Mouse (Mus musculus) stomach, embryonic 14.5 days (tissue): Measurements from ENCODE around the gene Tmem161a. TPM values are rescaled to one million over a fixed set of nuclear protein-coding genes. Genes with fewer than 3 reads are reported as not detected.

Source experiments
- ATAC-seq: fragments of 200-750 bp; cut with Nextera tagmentation; 2 replicates; pipeline ENCODE4 v1.8.0; 2017; ENCODE audit warnings: low read depth, moderate TSS enrichment; ENCODE audit not compliant: insufficient number of reproducible peaks, insufficient read depth, low FRiP score
- H3K27ac ChIP-seq: fragments of 300-500 bp; sonication (generic); 2 replicates; pipeline ENCODE4 v1.5.1; 2014; ENCODE audit warnings: mild to moderate bottlenecking, low read length, moderate library complexity, mixed read lengths
- H3K27me3 ChIP-seq: fragments of 300-500 bp; sonication (generic); 2 replicates; pipeline ENCODE4 v1.6.1; 2014; ENCODE audit warnings: low read length, control low read depth, mixed read lengths; ENCODE audit not compliant: control insufficient read depth, insufficient read depth
- H3K36me3 ChIP-seq: fragments of 300-500 bp; sonication (generic); 2 replicates; pipeline ENCODE4 v1.6.1; 2014; ENCODE audit warnings: mild to moderate bottlenecking, control low read depth, low read length, moderate library complexity, mixed read lengths; ENCODE audit not compliant: control insufficient read depth, insufficient read depth
- H3K4me1 ChIP-seq: fragments of 300-500 bp; sonication (generic); 2 replicates; pipeline ENCODE4 v1.6.1; 2014; ENCODE audit warnings: low read length, control low read depth, mixed read lengths; ENCODE audit not compliant: control insufficient read depth, insufficient read depth
- H3K4me2 ChIP-seq: fragments of 300-500 bp; sonication (generic); replicated peaks from 2 replicates; pipeline ENCODE4 v1.6.1; 2014; ENCODE audit warnings: low read depth, low read length, control low read depth
- H3K4me3 ChIP-seq: fragments of 300-500 bp; sonication (generic); 2 replicates; pipeline ENCODE4 v1.5.1; 2014; ENCODE audit warnings: low read depth, low read length, control low read depth
- H3K9ac ChIP-seq: fragments of 300-500 bp; sonication (generic); replicated peaks from 2 replicates; pipeline ENCODE4 v1.6.1; 2014; ENCODE audit warnings: low read depth, mild to moderate bottlenecking, control low read depth, low read length, moderate library complexity, mixed read lengths
- H3K9me3 ChIP-seq: fragments of 300-500 bp; sonication (generic); 2 replicates; pipeline ENCODE4 v1.6.1; 2016; ENCODE audit warnings: low read depth, low read length, control low read depth; ENCODE audit not compliant: control insufficient read depth
- WGBS: fragments of 180-500 bp; shearing (Covaris S2); extraction: QIAGEN DNeasy Blood & Tissue Kit; methylation state at CpG from one replicate; pipeline ENCODE4 v1.1.7; 2014; 5-methylcytosine and 5-hydroxymethylcytosine counted together
- polyA plus RNA-seq: library from polyadenylated mRNA; unstranded; fragments of >200 nt; fragmentation: Nextera tagmentation; extraction: Ambion mirVana; gene quantifications from 2 replicates; pipeline ENCODE4 v1.2.1, GENCODE M21; 2014

Tmem161a gene
- polyA plus RNA-seq, 1 experiment from 2014 or later = 45.3 TPM

DNA sequence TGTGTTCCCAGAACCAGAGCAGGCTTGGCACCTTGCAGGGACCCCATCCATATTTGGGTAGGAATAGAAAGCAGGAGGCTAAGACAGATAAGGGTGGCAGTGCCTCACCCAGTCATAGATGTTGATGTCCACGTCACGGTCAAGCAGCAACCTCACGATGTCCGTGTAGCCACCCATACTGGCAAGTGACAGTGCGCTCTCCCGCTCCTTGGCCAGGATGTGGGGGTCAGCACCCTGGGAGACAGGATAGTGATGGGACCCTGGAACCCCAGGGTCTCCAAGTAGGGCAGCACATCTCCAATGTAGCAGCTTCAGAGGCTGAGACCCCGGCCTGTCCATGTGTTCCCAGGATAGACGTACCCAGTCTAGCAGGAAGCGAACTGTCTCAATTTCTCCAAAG is 37.2 kb upstream of the Tmem161a start:
- Histone ChIP-seq H3K4me1 (peaks cover 8% of the 10 kb centered on the region), H3K27ac (no peak overlapping the region), H3K4me2 (no peak overlapping the region), H3K36me3 (peaks cover 31% of the 10 kb centered on the region), H3K4me3 (no peak overlapping the region), H3K9me3 (no peaks in the 10 kb centered on the region), H3K9ac (no peak overlapping the region), H3K27me3 (no peaks in the 10 kb centered on the region)
- ATAC-seq = no peak
- WGBS = 90% methylated on average over 9 of the region's 9 CpGs

DNA sequence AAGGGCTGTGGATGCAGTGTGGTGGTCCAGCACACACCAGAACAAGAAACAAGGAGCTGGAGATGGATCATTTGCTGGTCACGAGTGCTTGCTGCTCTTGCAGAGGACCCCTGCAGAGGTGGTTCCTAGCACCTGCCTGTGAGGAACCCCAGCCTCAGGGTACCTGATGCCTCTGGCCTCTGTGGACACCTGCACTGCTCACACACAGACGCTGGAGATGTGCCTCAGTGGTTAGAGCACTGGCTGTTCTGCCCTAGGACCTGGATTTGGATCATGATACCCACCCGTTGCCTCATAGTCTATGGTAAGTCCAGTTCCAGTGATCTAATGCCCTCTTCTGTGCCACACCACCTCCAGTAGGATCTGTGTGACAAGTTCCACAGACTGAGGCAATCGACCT is 35.6 kb upstream of the Tmem161a start:
- Histone ChIP-seq H3K27me3 (no peaks in the 10 kb centered on the region), H3K9me3 (no peaks in the 10 kb centered on the region), H3K36me3 (peaks cover 31% of the 10 kb centered on the region), H3K27ac (no peak overlapping the region), H3K4me2 (no peak overlapping the region), H3K4me1 (peaks cover 19% of the 10 kb centered on the region), H3K4me3 (no peak overlapping the region), H3K9ac (no peak overlapping the region)
- 84% methylated on average over 4 of the region's 4 CpGs for WGBS
- no peak for ATAC-seq

DNA sequence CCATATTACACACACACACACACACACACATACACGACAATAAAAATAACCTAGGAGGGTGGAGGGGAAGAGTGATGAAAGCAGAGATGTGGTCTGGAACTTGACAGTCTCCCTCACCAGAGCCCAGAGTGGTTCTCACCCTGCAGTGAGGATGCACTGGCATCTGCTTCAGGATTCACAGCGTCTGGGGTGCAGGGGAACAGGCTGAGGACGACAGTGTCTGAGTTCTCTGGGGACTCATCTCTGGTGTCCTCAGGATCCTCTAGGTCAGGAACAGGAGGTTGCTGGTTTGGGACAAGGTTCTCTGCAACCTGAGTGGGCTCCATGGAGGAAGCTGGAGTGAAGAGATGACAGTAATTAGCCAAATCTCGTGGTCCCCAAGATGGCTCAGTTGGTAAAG is 34.3 kb upstream of the Tmem161a start:
- peaks cover 36% of the 10 kb centered on the region for H3K36me3 ChIP-seq
- 0 out of 2 replicates have a peak overlapping the region, but pooled peaks have one; percentile 39 for H3K9ac ChIP-seq
- WGBS = 79% methylated on average over 4 of the region's 4 CpGs
- no peak for ATAC-seq
- no peak overlapping the region for H3K27ac ChIP-seq
- no peaks in the 10 kb centered on the region for H3K27me3 ChIP-seq
- no peaks in the 10 kb centered on the region for H3K9me3 ChIP-seq
- H3K4me3 ChIP-seq = no peak overlapping the region
- H3K4me2 ChIP-seq = peak overlapping the region; percentile 67
- peaks cover 19% of the 10 kb centered on the region for H3K4me1 ChIP-seq

DNA sequence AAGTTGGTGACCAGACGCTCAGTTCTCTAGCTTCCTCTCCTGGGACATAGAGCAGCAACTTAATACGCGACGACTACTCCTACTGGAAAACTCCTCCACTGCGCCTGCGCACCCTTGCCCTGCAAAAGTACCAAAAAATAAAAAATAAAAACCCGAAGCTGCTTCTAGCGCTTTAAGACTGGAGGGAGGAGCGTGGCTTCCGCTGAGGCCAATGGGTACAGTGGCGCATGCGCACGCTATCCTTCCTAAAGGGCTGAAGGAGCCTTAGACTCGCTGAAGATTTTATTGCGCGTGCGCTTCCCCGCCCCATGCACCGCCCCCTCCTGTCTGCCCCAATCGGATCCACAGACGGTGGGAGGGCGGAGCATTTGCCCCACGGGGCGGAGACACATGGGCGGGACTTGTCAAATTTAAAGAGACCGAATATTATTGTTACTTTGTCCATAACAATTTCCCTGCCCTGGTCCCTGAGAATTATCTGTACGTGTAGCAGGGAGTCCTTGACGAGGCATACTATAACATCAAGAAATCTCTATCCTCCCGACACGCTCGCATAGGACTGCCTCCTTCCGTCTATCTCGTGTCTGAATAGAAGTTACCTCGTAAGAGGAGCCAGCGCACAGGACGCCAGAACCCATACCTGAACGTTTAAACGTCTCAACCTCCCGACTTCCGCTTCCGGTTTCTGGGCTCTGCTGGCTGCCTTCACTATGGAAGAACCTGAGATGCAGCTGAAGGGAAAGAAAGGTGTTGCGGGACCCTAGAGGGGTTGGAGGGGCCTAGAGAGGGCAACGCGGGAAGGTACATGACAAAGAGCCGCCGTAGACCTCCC is 32.9 kb upstream of the Tmem161a start, which contains the start of the genes Rfxank, Borcs8 and Mef2b:
Rfxank (minus strand) TSS at position 129 of the 832 bp plus-strand sequence.
Borcs8 (plus strand) TSS at position 474 of the 832 bp plus-strand sequence.
Mef2b (plus strand) TSS at position 686 of the 832 bp plus-strand sequence.
- peaks cover 19% of the 10 kb centered on the region for H3K4me1 ChIP-seq
- H3K4me3 ChIP-seq = peak within 1 kb of the TSS; percentile 63
- H3K4me2 ChIP-seq = peak within 1 kb of the TSS; percentile 67
- H3K9me3 ChIP-seq = no peaks in the 10 kb centered on the region
- peaks cover 33% of the 10 kb centered on the region for H3K36me3 ChIP-seq
- ATAC-seq = peak; percentile 97
- H3K27ac ChIP-seq = peak within 1 kb of the TSS; percentile 49; the same call in 1 of the 2 replicates
- WGBS = under 1% methylated on average over 46 of the region's 46 CpGs
- H3K9ac ChIP-seq = peak within 1 kb of the TSS; percentile 58
- no peaks in the 10 kb centered on the region for H3K27me3 ChIP-seq

DNA sequence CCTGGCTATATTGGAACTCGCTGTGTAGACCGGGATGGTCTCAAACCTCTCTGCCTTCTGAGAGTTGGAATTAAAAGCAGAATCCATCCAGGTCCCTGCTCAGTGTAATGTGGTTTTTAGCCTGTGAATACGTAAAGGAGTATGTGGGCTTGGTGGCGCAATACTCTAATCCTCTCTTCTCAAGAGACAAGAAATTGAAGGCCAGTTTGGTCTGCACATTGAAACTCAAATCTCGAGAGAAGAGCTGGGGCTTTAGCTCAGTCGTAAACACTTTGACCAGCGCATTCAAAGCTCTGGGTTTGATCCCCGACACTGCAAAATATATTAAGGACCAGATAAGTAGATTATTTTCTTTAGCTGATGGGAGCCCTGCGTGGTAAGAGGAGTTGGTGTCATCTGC is 32.2 kb upstream of the Tmem161a start:
- Histone ChIP-seq H3K27ac (peak overlapping the region; percentile 49; the same call in 1 of the 2 replicates), H3K27me3 (no peaks in the 10 kb centered on the region), H3K9ac (peak overlapping the region; percentile 58), H3K4me2 (peak overlapping the region; percentile 46), H3K4me1 (peaks cover 19% of the 10 kb centered on the region), H3K4me3 (peak overlapping the region; percentile 63), H3K9me3 (no peaks in the 10 kb centered on the region), H3K36me3 (peaks cover 28% of the 10 kb centered on the region)
- ATAC-seq = no peak
- WGBS = 6% methylated on average over 9 of the region's 9 CpGs

DNA sequence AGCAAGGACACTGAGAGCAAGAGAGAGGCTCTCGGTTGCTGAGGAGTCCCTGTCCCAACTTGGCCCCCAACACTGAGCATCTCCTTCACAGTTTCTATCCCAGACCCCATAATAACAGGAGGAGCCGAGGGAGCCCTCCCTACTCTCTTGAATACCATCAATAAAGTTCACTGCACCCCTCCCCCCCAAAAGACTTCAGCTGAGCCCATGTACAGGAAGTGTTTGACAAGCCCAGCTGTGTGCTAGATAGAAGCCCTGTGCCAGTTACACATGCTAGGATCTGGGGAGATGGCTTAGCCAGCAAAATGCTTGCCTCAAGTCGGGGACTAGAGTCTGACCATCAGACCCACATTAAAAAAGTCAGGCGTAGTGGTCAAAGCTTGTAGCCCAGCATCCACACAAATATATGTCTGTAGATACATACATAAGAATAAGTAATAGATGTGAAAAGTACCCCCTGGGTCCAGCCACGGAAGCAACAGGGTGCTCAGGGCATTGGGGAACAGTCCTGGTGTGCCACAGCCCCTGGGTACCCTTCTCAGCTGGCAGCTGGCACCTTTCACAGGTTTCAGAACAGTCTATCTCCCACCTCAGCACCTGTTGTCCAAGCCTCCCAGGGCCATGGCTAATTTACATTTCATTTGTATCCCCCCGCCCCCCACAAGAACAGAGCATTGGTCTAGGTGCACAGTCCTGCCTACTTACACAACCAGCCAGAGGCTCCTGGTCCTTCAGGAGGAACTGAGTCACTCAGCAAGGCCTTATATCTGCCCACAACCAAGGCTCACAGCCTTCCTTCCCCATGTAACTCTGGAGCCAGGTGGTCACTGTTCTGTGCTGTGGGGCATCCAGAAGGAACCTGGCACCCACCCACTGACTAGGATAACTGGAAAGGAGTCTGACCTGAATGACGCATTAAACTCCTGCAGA is 24.2 kb upstream of the Tmem161a start:
- ATAC-seq = no peak
- no peak overlapping the region for H3K4me2 ChIP-seq
- WGBS = 82% methylated on average over 7 of the region's 7 CpGs

DNA sequence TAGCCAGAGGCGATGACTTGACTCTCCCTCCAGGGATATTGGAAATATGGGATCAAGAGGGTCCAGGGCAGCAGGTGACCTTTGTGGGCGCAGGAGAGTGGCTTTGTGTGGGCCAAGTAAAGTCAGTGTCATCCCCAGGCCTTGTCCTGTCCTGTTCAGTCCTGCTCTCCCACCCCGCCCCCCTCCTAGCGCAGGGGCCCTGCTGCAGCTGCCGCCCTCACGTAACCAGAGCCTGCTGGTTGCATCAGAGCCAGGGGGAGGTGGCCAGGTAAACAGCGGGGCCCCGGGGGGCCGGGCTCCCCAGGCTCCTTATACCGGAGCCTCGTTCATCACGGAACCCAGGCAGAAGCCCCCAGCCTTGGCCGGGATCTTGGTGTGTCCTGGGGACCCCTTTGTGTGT is 22.0 kb upstream of the Tmem161a start:
- Histone ChIP-seq H3K4me1 (no peaks in the 10 kb centered on the region), H3K27ac (no peak overlapping the region), H3K9ac (no peak overlapping the region), H3K27me3 (no peaks in the 10 kb centered on the region), H3K36me3 (peaks cover 14% of the 10 kb centered on the region), H3K4me2 (no peak overlapping the region), H3K9me3 (no peaks in the 10 kb centered on the region), H3K4me3 (no peak overlapping the region)
- peak; percentile 23; the same call in 1 of the 2 replicates for ATAC-seq
- WGBS = 15% methylated on average over 13 of the region's 13 CpGs

More for the DNA sequence above, 24.2 kb upstream of the Tmem161a start:
- Histone ChIP-seq H3K9me3 (no peaks in the 10 kb centered on the region), H3K4me3 (no peak overlapping the region), H3K27me3 (no peaks in the 10 kb centered on the region), H3K27ac (no peak overlapping the region), H3K4me1 (no peaks in the 10 kb centered on the region), H3K36me3 (peaks cover 25% of the 10 kb centered on the region), H3K9ac (no peak overlapping the region)
